Mouse (Mus musculus): Measurements from ENCODE around the gene Mbtps1.

- no peak for TF ChIP-seq CTCF (IDR thresholded peaks at IDR 0.05; ENCODE audit: low read depth)
- TF ChIP-seq EP300 (optimal IDR thresholded peaks at IDR 0.05) = no peak
These were observed 16.8 kb upstream of the Mbtps1 start for GRCm38 (mm10) chr8:119575366-119575726.

Data from stomach, postnatal 0 days (tissue).